Mouse (Mus musculus) olfactory bulb, adult 2 months (tissue): ENCODE measurements around the gene Gpr139.

Source experiments
- CTCF ChIP-seq: fragments of 200-500 bp; IDR thresholded peaks from 2 replicates; pipeline ENCODE4 v1.5.1; 2012; ENCODE audit warnings: low read depth, mild to moderate bottlenecking, low read length, moderate library complexity; ENCODE audit not compliant: insufficient read depth
- POLR2A ChIP-seq: fragments of 200-500 bp; IDR thresholded peaks from 2 replicates; pipeline ENCODE4 v1.6.1; 2012; ENCODE audit warnings: mild to moderate bottlenecking, low read depth, low read length, moderate library complexity; ENCODE audit not compliant: insufficient read depth

DNA sequence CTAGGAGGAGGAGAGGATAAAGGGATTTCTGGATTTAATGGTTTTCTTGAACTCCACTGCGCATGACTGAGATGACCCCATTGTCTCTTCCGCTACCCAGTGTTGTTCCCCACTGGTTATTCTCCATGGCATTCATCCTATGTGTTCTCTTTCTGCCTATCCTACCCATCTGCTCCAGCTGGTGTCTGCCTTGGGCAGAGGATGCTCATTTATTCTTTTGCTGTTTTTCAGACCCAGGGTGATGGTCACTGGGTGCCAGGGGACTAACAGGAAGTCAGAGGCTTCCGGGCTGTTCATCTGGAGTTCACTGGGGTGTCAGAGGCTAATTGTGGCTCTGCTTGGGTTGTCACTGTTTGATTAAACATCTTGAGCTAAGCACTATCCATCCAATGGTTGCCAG lies 24.4 kb downstream of the Gpr139 start:
- TF ChIP-seq CTCF, result no peak
- no peak for TF ChIP-seq POLR2A
